Mouse (Mus musculus): ENCODE data around the gene Ccdc155.
A peak's percentile ranks its signal among the peaks of the same experiment; 100 is the strongest.

The Ccdc155 gene

DNA sequence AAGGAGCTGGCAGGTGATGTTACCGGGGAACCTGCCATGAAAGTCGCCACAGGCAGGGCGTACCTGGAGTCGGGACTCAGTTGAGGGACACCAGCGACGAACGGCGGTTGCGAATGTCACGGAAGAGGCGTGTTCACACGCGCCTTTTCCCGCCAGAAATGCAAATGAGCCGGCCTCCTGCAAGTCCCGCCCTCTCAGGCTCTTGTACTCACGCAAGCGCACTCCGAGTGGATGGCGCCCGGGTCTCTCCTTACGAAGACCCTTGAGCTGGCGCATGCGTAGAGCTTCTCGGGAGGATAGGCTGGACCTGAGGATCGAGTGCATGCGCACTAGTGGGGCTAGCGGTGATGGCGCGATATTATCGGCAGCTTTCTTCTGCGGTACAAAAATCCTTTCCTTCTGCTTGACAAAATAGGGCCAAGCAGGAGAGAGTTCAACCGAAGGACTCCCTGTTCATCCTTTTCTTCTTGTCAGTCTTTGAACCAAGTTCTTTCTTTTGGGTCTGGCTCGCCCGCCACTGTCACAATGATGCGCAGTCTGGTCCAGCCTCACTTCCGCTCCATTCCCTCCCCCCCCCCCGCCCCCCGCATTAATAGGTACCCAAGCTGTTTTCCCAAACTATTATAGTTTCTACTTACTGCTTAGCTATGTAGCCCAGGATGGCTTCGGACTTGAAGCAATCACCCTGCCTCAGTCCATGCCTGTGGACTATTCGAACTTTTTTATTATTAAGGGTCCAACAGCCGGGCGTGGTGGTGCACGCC lies at the start of gene Ccdc155:
Gene Ccdc155, minus strand, starts transcription at position 513 of the 764 bp plus-strand sequence.
- ATAC-seq (ENCODE audit: low TSS enrichment): peak; percentile 87; the same call in 1 of the 2 replicates

DNA sequence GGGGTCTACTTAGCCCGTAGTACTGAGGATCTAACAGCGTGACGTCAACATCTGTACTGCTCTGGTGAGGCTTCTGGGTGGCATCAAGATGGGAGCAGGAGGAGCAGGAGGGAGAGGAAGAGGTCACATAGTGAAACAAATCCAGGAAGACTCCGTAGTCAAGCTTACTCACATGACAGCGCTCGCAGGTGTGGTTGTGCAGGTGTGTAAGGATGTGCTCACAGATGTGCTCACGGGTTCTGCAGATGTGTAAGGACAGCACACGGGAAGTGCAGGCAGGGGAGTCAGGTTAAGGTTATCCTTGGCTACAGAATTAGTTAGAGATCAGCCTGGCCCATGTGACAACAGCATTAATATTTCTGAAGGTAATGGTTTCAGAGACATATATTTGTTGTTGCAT lies 49.1 kb upstream of the Ccdc155 start:
- no peak for ATAC-seq (ENCODE audit: low TSS enrichment)

DNA sequence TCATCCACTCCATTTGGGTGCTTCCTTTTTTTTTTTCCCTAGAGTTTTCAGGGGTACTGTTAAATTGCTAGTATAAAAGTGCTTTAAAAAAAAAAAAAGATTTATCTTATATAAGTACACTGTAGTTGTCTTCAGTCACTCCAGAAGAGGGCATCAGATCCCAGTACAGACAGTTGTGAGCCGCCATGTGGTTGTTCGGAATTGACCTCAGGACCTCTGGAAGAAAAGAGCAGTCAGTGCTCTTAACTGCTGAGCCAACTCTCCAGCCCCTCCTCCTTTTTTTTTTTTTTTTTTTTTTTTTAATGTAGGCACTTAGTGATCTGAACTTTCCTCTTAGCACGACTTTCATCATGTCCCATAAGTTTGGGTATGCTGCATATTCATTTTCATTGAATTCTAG lies 43.0 kb upstream of the Ccdc155 start:
- ATAC-seq (ENCODE audit: low TSS enrichment): no peak

DNA sequence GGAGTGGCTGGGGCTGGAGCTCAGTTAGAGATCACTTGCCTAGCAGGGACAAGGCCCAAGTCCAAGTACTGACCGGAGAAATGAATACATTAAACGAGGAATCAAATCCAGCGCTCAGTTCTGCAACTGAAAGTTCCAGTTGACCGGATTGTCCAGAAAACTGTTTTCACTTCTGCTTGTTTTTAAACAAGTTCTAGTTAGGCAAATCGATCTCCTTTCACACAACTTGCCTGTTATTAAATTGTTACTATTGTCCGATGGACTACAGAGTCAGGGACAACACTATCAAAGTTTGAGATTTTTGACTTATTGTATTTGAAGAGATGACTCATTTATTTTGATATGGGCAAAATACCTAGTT lies 36.7 kb upstream of the Ccdc155 start:
- ATAC-seq (ENCODE audit: low TSS enrichment): no peak

DNA sequence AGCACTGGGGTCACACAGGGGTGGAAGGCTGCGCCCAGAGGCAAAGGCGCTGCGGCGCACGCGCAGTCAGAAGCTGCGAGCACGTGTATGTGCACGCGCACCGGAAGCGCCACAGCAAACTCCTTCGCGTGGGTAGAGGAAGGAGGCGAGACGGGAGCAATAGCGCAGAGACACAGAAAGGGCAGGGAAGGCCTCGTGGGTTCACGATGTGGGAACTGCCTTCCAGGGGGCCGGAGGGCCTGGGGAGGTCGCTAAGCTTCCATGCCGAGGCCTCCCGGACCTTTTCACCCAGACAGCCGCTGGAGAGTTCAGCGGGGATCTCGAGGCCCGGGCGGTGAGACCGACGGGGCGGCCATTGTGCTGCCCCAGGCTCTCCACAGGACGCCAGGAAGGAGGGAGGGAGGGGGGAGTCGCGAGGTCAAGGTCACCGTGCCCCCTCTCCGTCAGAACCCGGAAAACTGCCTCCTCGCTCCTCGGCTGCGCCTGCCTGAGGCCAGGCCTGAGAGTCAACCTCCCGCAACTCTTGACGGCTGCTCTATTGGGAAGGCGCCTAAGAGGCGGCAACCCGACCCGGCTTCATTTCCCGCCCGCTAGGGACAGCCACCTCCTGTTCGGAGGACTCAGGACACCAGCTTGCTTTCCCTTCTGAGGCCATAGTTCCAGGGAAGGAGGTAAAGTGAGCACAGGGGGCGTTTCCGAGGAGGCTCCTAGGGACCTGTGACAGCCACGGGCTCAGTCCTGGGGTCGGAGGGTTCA lies 36.1 kb upstream of the Ccdc155 start, which contains the start of gene Slc6a16:
Gene Slc6a16, plus strand, starts transcription at position 453 of the 756 bp plus-strand sequence.
- no peak for ATAC-seq (ENCODE audit: low TSS enrichment)

DNA sequence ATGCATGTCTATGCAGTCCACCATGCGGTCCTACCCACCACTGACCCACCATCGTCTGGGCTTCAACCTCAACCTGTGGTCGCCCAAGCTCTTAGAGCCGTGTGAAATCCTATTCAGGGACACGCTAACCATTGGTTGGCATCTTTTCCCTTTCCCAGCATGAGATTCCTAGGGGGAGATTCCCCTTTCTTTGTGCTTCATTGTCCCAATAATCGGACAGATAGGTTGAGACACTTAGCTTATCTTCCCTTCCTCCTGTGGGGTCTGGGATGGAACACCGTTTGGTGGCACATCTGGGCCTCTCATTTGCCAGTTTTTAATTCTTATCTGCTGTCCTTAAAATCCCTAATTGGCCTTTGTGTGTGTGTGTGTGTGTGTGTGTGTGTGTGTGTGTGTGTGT lies 35.4 kb upstream of the Ccdc155 start:
- no peak for ATAC-seq (ENCODE audit: low TSS enrichment)

DNA sequence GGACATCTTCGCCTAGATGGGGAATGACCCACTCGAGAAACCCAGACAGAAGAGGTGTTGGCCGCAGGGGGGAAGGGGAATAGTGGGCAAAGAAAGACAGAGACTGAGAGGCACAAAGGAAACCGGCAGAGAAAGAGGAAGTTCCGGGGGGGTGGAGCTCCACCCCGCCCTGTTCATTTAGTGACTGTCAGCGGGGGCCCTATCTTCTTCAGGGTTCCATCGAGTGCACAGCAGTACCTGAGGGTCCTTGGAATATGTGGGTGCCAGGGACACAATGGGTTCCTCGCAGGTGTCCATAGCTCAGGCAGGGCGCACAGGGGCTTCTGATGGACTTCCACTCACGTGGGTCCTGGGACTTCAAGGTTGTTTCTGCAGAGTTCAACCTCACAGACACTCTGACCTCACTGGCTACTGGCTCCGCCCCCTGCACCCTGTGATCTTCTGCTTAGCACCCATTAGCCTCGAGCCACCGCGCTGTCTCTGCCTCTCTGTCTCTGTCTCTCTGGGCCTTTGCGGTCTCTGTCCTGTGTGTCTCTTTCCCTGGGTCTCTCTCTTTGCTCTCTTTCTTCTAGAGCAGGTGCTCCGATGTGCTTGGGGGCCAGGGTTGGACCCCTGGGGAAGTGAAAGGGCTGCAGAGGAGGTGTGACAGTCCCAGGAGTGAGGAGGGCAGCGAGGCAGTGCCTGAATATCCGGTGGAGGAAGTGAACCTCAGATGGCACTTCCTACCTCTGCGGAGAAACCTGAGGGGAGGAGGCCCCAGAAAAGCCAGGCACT lies 34.2 kb upstream of the Ccdc155 start, which contains the start of gene Cd37:
Gene Cd37, minus strand, starts transcription at position 393 of the 774 bp plus-strand sequence.
- ATAC-seq (ENCODE audit: low TSS enrichment): no peak

DNA sequence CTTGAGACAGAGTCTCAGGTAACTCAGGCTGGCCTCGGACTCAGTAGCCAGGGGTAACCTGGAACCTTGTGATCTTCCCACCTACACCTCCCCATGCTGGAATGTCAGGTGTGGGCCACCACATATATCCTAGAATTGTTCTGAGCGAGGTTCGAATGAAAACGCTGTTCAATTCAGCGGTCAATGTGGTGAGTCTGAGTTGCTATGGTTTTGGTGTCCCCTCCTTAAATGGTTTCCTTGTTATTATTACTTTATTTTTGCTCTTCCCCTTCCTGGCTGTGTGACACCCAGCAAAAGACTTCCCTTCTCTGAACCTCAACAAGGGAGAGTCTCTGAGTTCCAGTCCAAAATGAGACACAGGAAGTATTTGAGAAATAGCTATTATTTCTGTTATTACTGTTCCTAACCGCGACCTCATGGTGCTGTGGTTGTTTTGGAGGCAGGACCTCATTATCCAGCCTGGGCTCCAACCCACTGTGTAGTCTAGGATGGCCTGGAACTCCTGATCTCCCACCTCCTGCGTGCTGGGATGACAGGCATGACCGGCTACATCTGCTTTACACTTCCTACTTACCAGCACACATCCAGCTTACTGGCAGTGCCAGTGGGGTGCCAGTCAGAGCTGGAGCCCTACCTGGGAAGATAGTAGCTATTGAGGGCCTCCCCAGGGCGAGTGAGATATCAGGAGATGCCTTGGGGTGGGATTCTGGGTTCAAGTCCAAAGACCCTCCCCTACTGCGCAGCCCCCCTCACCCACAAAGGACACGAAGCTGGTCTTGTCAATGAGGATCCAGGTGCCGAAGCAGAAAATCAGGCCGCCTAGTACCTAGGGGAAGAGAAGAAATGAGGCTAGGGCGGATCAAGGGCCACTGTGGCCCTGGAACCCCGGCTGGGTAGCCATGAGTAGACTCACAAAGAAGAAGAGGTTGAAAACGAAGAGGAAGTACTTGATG lies 33.3 kb upstream of the Ccdc155 start:
- no peak for ATAC-seq (ENCODE audit: low TSS enrichment)

DNA sequence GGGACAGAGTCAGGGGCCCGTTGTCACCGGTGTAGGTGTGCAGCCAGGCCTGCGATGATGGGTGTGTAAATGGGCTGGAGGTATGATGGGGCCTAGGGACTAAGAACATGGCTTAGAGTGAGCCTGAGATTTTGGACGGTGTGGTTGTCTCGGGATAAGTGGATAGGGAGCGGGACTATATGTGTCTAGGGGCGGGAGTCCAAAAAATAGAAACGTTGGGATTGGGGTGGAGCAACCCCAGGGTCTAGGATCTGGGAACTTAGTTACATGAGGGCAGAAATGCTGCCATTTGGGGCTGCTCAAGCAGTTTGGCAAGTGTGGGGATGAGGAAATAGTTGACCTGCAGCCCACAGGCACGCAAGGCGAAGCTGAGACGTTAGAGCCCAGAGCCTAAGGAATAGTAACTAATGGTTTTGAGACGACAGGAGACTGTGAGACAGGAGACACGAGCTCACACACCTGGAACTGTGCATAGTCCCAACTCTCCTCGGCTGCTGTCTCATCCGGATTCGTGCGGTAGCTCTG lies 31.0 kb upstream of the Ccdc155 start:
- no peak for ATAC-seq (ENCODE audit: low TSS enrichment)

DNA sequence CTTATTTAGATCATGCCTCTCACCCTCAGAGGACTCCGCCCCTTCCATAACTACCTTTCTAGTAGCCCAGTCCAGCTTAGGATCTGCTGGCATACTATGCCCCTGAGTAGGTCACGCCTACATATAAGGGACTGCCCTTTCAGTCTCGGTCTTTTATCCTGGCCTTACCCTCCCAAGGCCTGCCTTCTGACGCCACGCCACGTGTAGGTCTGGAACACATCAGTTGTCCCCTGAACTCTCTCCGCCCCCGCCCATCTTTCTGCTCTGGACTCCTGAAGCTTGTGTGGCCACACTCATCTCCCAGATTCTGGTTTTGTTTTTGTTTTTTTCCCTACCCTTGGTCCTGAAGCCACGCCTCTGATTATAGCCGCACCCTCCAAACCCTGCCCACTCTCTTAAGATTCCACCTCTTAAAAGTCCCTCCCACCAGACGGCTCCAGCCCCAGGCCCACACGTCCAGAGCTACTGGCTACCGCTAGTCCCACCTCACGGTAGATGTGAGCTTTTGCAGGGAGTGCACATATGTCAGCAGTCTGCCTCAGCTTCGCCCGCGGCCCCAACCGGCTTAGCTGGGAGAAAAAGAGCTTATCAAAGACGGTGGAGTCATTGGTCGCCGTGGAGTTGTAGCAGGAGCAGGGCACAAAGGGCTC lies 30.4 kb upstream of the Ccdc155 start:
- no peak for ATAC-seq (ENCODE audit: low TSS enrichment)

DNA sequence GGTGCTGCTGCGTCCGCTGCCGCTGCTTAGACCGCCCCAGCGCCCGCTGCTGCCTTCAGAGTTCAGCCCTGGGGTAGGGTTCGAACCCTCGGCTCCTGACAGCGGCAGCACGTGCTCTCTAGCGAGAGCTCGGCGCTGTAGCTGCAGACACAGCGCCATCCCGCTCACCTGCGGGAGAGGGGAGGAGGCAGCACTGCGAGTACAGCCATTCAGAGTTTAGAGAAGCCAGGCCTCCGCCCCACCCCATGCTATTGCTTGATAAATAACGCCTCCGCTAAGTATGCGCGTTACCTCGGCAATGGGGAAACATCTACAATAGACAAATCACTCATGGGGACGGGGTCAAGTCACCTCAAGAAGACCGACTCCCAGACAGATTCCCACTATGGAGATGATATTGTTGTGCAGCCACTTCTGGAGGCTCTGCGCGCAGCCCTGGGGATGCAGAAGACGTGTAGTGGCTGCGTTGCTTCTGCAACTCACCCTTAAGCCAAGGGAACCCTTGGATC lies 29.7 kb upstream of the Ccdc155 start:
- ATAC-seq (ENCODE audit: low TSS enrichment): no peak

DNA sequence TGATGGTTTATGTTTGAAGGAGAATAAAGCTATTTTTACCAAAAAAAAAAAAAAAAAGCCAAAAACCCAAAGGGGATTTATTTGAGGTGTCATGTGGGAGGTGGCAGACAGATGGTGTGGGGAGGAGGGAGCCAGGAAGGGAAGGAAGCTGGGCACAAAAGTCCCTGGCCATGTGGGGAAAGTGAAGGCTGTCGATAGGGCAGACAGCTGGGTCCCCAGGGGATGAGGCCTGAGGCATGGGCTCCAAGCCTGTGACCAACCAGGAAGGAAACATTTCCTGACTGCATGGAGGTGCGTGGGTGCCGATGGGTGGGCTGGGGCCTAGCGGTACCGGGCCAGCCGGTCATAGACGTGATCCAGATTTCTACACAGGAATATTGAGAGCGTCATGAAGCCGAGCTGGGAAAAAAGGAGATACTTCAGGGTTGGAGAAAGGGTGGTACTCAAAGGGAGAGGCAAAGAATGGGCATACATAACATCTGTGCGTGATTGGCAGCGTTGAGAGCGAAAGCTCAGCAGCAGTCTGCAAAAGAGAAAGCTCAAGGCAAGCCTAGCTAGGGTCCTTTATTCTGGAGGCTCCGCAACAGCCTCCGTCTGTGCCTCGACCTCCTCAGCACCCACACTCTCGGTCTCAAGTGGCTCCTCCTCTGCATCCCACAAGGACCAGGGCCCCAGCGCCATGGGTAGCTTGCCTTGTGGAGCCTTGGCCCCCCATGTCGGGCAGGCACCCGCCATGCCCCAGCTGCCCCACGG lies 29.1 kb upstream of the Ccdc155 start:
- peak; percentile 81 for ATAC-seq (ENCODE audit: low TSS enrichment)

DNA sequence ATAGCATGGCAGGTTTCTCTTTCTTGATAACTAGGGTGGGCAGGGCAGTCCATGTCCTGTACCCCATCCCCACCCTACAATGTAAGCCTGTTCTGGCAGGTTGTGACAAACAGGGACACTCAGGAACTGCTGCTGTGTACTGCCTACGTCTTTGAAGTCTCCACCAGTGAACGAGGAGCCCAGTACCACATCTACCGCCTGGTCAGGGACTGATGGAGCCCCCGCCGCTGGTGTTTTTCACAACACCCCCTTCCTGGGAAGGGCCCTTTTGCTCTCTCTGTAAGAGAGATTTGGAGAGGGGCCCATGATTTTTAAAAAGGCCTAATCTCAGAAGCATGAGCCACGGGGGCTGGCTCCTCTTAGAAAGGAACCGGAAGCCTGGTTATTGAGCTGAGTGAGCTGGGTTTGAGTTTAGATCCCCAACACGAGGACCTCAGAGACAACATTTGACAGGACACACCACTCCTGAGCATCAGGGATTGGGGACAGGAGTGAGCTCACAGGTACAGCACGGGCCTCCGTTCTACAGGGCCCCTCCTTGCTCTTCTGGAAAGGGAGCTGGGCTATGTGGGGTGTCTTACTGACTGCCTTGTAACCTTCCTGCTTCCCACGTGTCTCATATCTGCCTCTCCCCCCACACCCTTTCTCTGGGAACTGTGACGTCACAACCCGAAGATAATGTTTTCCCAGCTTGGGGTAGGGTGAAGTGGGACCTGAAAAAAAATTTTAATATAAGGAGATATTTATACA lies 28.2 kb upstream of the Ccdc155 start:
- ATAC-seq (ENCODE audit: low TSS enrichment): peak; percentile 62

DNA sequence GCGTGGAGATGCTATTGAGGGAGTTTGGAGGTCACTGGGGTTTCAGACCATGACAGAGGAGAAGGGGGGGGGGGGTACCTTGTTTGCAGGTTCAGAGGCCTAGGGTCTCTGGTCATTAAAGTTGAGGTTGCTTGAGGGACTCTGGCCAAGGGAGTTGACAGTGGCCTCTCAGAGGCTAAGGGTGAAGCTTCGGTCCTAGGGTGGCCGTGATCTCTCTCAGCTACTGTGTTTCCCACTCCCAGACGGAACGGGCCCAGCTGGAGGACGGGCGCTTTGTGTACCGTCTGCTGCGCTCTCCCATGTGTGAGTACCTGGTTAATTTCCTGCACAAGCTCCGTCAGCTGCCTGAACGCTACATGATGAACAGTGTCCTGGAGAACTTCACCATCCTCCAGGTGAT lies 27.2 kb upstream of the Ccdc155 start:
- ATAC-seq (ENCODE audit: low TSS enrichment): no peak

DNA sequence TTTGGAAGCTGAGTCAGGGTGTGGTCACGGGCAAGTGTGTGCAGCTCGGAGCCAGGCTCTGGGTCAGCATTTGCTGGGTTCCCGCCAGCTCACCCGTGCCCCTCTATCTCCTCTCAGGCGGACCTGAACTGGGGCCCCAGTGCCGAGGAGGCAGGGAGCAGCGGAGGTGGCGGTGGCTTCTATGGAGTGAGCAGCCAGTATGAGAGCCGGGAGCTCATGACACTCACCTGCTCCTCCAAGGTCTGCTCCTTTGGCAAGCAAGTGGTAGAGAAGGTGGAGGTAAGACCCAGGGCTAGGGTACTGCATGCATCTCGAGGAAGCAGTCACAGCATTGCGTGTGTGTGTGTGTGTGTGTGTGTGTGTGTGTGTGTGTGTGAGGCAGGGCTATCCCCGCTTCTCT lies 26.5 kb upstream of the Ccdc155 start:
- no peak for ATAC-seq (ENCODE audit: low TSS enrichment)

DNA sequence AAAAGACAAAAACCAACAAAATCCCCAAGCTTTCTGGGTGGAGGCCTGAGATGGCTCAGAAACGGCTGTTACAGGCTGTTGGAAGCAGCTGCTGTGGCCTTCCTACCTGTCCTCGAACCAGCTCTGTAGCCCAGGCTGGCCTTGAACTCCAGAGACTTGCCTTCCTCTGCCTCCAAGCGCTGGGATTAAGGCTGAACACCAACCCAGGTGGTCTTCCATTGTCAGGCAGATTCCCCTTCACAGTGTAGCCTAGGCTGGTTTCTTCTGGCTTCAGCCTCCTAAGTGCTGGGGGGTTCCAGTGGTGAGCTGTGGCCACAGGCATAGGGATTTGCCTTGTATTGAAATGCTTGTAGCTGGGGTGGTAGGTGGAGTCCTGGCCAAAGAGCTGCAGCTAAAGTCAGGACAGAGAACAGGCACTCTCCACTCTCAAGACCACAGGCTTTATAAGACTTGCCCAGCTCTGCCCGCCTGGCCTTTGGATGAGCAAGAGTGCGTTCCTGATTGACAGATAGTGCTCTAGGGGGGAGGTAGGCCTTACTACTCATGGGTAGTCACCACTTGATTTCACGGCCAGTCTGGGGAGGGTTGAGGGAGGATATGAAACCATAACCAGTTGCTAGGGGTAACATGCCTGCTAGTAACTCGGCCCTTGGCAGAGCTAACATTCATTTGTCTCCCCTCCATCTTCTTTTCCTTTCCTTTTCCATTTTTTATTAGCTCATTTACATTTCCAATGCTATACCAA lies 24.9 kb upstream of the Ccdc155 start:
- ATAC-seq (ENCODE audit: low TSS enrichment): no peak

DNA sequence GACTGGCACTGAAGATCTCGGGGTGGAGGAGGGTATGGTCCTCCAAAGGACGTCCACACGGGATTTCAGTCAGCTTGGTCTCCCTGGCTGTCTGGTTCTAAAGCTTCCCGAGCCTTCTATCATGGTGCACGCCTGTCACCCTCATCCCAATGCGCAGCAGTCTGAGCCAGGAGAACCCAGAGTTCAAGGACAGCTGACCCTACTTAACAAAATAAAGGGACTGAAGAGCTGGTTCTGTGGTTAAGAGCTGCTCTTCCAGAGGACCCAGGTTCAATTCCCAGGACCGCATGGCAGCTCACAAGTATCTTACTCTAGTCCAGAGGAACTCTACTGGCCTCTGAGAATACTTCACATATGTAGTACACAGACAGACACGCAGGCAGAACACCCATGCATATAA lies 24.4 kb upstream of the Ccdc155 start:
- ATAC-seq (ENCODE audit: low TSS enrichment): no peak

DNA sequence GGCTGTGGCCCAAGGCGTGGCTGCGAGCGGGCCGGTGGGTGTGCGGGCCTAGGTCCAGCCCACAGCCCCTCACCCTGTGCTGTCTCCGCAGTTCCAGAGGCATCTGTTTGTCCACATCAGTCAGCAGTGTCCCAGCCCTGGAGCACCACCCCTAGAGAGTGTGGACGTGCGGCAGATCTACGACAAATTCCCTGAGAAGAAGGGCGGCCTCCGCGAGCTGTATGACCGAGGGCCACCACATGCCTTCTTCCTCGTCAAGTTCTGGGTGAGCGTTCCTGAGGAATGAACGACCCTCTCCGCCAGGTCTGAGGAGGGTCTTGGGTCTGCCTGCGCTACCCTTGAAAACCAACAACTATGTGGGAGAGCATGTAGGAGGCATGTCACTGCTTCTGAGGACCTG lies 23.9 kb upstream of the Ccdc155 start:
- ATAC-seq (ENCODE audit: low TSS enrichment): no peak

All from frontal cortex, adult (tissue).